Mouse (Mus musculus): ENCODE measurements at regions not wholly inside any gene's neighbourhood (a gene's known extent, or its start where the extent isn't known, plus 50 kb on each side); places are given as distances from the start of the nearest gene placed in this dataset.

GRCm38 (mm10) chr4:9104657-9105056 is 865.8 kb upstream of the Car8 start:
- Histone ChIP-seq H3K27ac (no peak overlapping the region), H3K27me3 (no peaks in the 10 kb centered on the region), H3K9me3 (peaks cover 5% of the 10 kb centered on the region; the same call in 1 of the 2 replicates), H3K4me2 (no peak overlapping the region), H3K4me3 (replicated peaks) (no peak overlapping the region), H3K36me3 (replicated peaks) (no peaks in the 10 kb centered on the region), H3K4me1 (no peaks in the 10 kb centered on the region), H3K9ac (no peak overlapping the region)
- WGBS, result 47% methylated on average over 6 of the region's 6 CpGs
- no peak for ATAC-seq (ENCODE audit: low FRiP score)

- 82% methylated on average over 8 of the region's 8 CpGs for WGBS
- no peak overlapping the region for H3K4me3 ChIP-seq (replicated peaks)
These were observed 865.1 kb upstream of the Car8 start for GRCm38 (mm10) chr4:9103958-9104357.

GRCm38 (mm10) chr4:9096809-9097700 is 858.2 kb upstream of the Car8 start:
- no peak overlapping the region for H3K4me3 ChIP-seq (replicated peaks)
- no peaks in the 10 kb centered on the region for H3K36me3 ChIP-seq (replicated peaks)
- peak overlapping the region; percentile 29 for H3K4me2 ChIP-seq
- peak; percentile 86 for ATAC-seq (ENCODE audit: low FRiP score)
- H3K27me3 ChIP-seq, result peaks cover 6% of the 10 kb centered on the region; the same call in 1 of the 2 replicates
- WGBS, result 25% methylated on average over 24 of the region's 24 CpGs
- H3K4me1 ChIP-seq, result peaks cover 25% of the 10 kb centered on the region
- no peaks in the 10 kb centered on the region for H3K9me3 ChIP-seq
- no peak overlapping the region for H3K27ac ChIP-seq
- H3K9ac ChIP-seq, result 0 out of 2 replicates have a peak overlapping the region, but pooled peaks have one; percentile 12

More at GRCm38 (mm10) chr4:9103958-9104357, 865.1 kb upstream of the Car8 start:
- H3K9ac ChIP-seq, result no peak overlapping the region
- H3K36me3 ChIP-seq (replicated peaks), result no peaks in the 10 kb centered on the region
- no peak for ATAC-seq (ENCODE audit: low FRiP score)
- H3K4me1 ChIP-seq, result no peaks in the 10 kb centered on the region
- no peaks in the 10 kb centered on the region for H3K27me3 ChIP-seq
- no peak overlapping the region for H3K27ac ChIP-seq
- H3K4me2 ChIP-seq, result no peak overlapping the region
- peaks cover 5% of the 10 kb centered on the region; the same call in 1 of the 2 replicates for H3K9me3 ChIP-seq

- Histone ChIP-seq H3K4me2 (no peak overlapping the region), H3K9ac (no peak overlapping the region), H3K27me3 (peaks cover 6% of the 10 kb centered on the region; the same call in 1 of the 2 replicates), H3K9me3 (no peaks in the 10 kb centered on the region), H3K4me1 (peaks cover 25% of the 10 kb centered on the region), H3K27ac (no peak overlapping the region), H3K36me3 (replicated peaks) (no peaks in the 10 kb centered on the region), H3K4me3 (replicated peaks) (no peak overlapping the region)
- no peak for ATAC-seq (ENCODE audit: low FRiP score)
- 81% methylated on average over 2 of the region's 2 CpGs for WGBS
These were observed 857.4 kb upstream of the Car8 start for GRCm38 (mm10) chr4:9096274-9096673.

- WGBS, result 57% methylated on average over 7 of the region's 7 CpGs
These were observed 856.8 kb upstream of the Car8 start for GRCm38 (mm10) chr4:9095646-9096045.

GRCm38 (mm10) chr4:9094522-9094921 is 855.7 kb upstream of the Car8 start:
- H3K36me3 ChIP-seq (replicated peaks), result no peaks in the 10 kb centered on the region
- no peak for ATAC-seq (ENCODE audit: low FRiP score)
- H3K4me3 ChIP-seq (replicated peaks), result no peak overlapping the region
- H3K4me1 ChIP-seq, result peaks cover 25% of the 10 kb centered on the region
- no peak overlapping the region for H3K9ac ChIP-seq
- H3K9me3 ChIP-seq, result no peaks in the 10 kb centered on the region
- no peak overlapping the region for H3K27ac ChIP-seq
- 27% methylated on average over 10 of the region's 10 CpGs for whole genome bisulfite sequencing
- H3K27me3 ChIP-seq, result peaks cover 6% of the 10 kb centered on the region; the same call in 1 of the 2 replicates
- H3K4me2 ChIP-seq, result no peak overlapping the region

More at GRCm38 (mm10) chr4:9095646-9096045, 856.8 kb upstream of the Car8 start:
- H3K4me1 ChIP-seq, result peaks cover 25% of the 10 kb centered on the region
- no peaks in the 10 kb centered on the region for H3K36me3 ChIP-seq (replicated peaks)
- no peak overlapping the region for H3K4me2 ChIP-seq
- H3K9ac ChIP-seq, result no peak overlapping the region
- H3K27ac ChIP-seq, result no peak overlapping the region
- ATAC-seq (ENCODE audit: low FRiP score), result no peak
- H3K9me3 ChIP-seq, result no peaks in the 10 kb centered on the region
- no peak overlapping the region for H3K4me3 ChIP-seq (replicated peaks)
- H3K27me3 ChIP-seq, result peaks cover 6% of the 10 kb centered on the region; the same call in 1 of the 2 replicates

- Histone ChIP-seq H3K27ac (no peak overlapping the region), H3K36me3 (replicated peaks) (no peaks in the 10 kb centered on the region), H3K9me3 (no peaks in the 10 kb centered on the region), H3K4me3 (replicated peaks) (no peak overlapping the region), H3K4me1 (peaks cover 25% of the 10 kb centered on the region), H3K4me2 (no peak overlapping the region), H3K9ac (no peak overlapping the region), H3K27me3 (peaks cover 6% of the 10 kb centered on the region; the same call in 1 of the 2 replicates)
- no peak for ATAC-seq (ENCODE audit: low FRiP score)
- 42% methylated on average over 6 of the region's 6 CpGs for WGBS
These were observed 855.2 kb upstream of the Car8 start for GRCm38 (mm10) chr4:9094076-9094475.

- no peak overlapping the region for H3K9ac ChIP-seq
- H3K9me3 ChIP-seq, result no peaks in the 10 kb centered on the region
- no peak for ATAC-seq (ENCODE audit: low FRiP score)
- no peak overlapping the region for H3K4me3 ChIP-seq (replicated peaks)
- H3K27ac ChIP-seq, result no peak overlapping the region
- no peaks in the 10 kb centered on the region for H3K27me3 ChIP-seq
- 74% methylated on average over 13 of the region's 13 CpGs for WGBS
- no peaks in the 10 kb centered on the region for H3K36me3 ChIP-seq (replicated peaks)
- H3K4me1 ChIP-seq, result peaks cover 16% of the 10 kb centered on the region
- H3K4me2 ChIP-seq, result no peak overlapping the region
These were observed 844.7 kb upstream of the Car8 start for GRCm38 (mm10) chr4:9083526-9083925.

- Histone ChIP-seq H3K4me2 (no peak overlapping the region), H3K4me3 (replicated peaks) (no peak overlapping the region), H3K9ac (no peak overlapping the region), H3K36me3 (replicated peaks) (no peaks in the 10 kb centered on the region), H3K27ac (no peak overlapping the region), H3K4me1 (peaks cover 16% of the 10 kb centered on the region), H3K27me3 (no peaks in the 10 kb centered on the region), H3K9me3 (no peaks in the 10 kb centered on the region)
- ATAC-seq (ENCODE audit: low FRiP score), result no peak
- WGBS, result 49% methylated on average over 14 of the region's 14 CpGs
These were observed 843.1 kb upstream of the Car8 start for GRCm38 (mm10) chr4:9081701-9082562.

- ATAC-seq (ENCODE audit: low FRiP score), result no peak
- 78% methylated on average over 15 of the region's 15 CpGs for WGBS
- no peak overlapping the region for H3K27ac ChIP-seq
- H3K27me3 ChIP-seq, result no peaks in the 10 kb centered on the region
- H3K4me3 ChIP-seq (replicated peaks), result no peak overlapping the region
- H3K36me3 ChIP-seq (replicated peaks), result no peaks in the 10 kb centered on the region
- no peak overlapping the region for H3K4me2 ChIP-seq
- H3K4me1 ChIP-seq, result peaks cover 16% of the 10 kb centered on the region
- no peak overlapping the region for H3K9ac ChIP-seq
- H3K9me3 ChIP-seq, result no peaks in the 10 kb centered on the region
These were observed 842.1 kb upstream of the Car8 start for GRCm38 (mm10) chr4:9080821-9081493.

- Histone ChIP-seq H3K4me3 (replicated peaks) (no peak overlapping the region), H3K9me3 (no peaks in the 10 kb centered on the region), H3K27me3 (no peaks in the 10 kb centered on the region), H3K4me2 (no peak overlapping the region), H3K27ac (no peak overlapping the region), H3K36me3 (replicated peaks) (no peaks in the 10 kb centered on the region), H3K4me1 (peaks cover 16% of the 10 kb centered on the region), H3K9ac (no peak overlapping the region)
- peak; percentile 63; the same call in 1 of the 2 replicates for ATAC-seq (ENCODE audit: low FRiP score)
- 35% methylated on average over 4 of the region's 4 CpGs for WGBS
These were observed 841.0 kb upstream of the Car8 start for GRCm38 (mm10) chr4:9079828-9080245.

- Histone ChIP-seq H3K27ac (no peak overlapping the region), H3K36me3 (replicated peaks) (no peaks in the 10 kb centered on the region)
- 38% methylated on average over 2 of the region's 2 CpGs for WGBS
These were observed 835.6 kb upstream of the Car8 start for GRCm38 (mm10) chr4:9074447-9074846.

More at GRCm38 (mm10) chr4:9074447-9074846, 835.6 kb upstream of the Car8 start:
- no peak overlapping the region for H3K4me2 ChIP-seq
- H3K4me1 ChIP-seq, result no peaks in the 10 kb centered on the region
- no peak for ATAC-seq (ENCODE audit: low FRiP score)
- H3K27me3 ChIP-seq, result no peaks in the 10 kb centered on the region
- no peaks in the 10 kb centered on the region for H3K9me3 ChIP-seq
- no peak overlapping the region for H3K9ac ChIP-seq
- no peak overlapping the region for H3K4me3 ChIP-seq (replicated peaks)

Measured in forebrain, embryonic 12.5 days (tissue).